Mouse (Mus musculus) stomach, embryonic 16.5 days (tissue): Measurements from ENCODE around the gene Arl4c. TPM values are rescaled to one million over a fixed set of nuclear protein-coding genes. Genes with fewer than 3 reads are reported as not detected.

Source experiments
- ATAC-seq: fragments of 200-750 bp; cut with Nextera tagmentation; 2 replicates; pipeline ENCODE4 v1.8.0; 2017; ENCODE audit warnings: moderate number of reproducible peaks, moderate TSS enrichment; ENCODE audit not compliant: insufficient read depth, low FRiP score
- H3K27ac ChIP-seq: fragments of 300-500 bp; sonication (generic); 2 replicates; pipeline ENCODE4 v1.5.1; 2014; ENCODE audit warnings: low read length
- H3K27me3 ChIP-seq: fragments of 300-500 bp; sonication (generic); 2 replicates; pipeline ENCODE4 v1.6.1; 2014; ENCODE audit warnings: low read length, control low read depth, mixed read lengths; ENCODE audit not compliant: control insufficient read depth, insufficient read depth
- H3K36me3 ChIP-seq: fragments of 300-500 bp; sonication (generic); 2 replicates; pipeline ENCODE4 v1.6.1; 2014; ENCODE audit warnings: low read length; ENCODE audit not compliant: control insufficient read depth, insufficient read depth
- H3K4me1 ChIP-seq: fragments of 300-500 bp; sonication (generic); 2 replicates; pipeline ENCODE4 v1.6.1; 2014; ENCODE audit warnings: low read length, control low read depth, mixed read lengths; ENCODE audit not compliant: control insufficient read depth, insufficient read depth
- H3K4me2 ChIP-seq: fragments of 300-500 bp; sonication (generic); 2 replicates; pipeline ENCODE4 v1.6.1; 2014; ENCODE audit warnings: low read depth, low read length, mixed read lengths
- H3K4me3 ChIP-seq: fragments of 300-500 bp; sonication (generic); replicated peaks from 2 replicates; pipeline ENCODE4 v1.5.1; 2014; ENCODE audit warnings: mild to moderate bottlenecking, low read length
- H3K9ac ChIP-seq: fragments of 300-500 bp; sonication (generic); 2 replicates; pipeline ENCODE4 v1.6.1; 2014; ENCODE audit warnings: low read length
- H3K9me3 ChIP-seq: fragments of 300-500 bp; sonication (generic); replicated peaks from 2 replicates; pipeline ENCODE4 v1.6.1; 2016; ENCODE audit warnings: low read length, control low read depth; ENCODE audit not compliant: control insufficient read depth
- WGBS: fragments of 180-500 bp; shearing (Covaris S2); extraction: QIAGEN DNeasy Blood & Tissue Kit; methylation state at CpG from one replicate; pipeline ENCODE4 v1.1.7; 2014; 5-methylcytosine and 5-hydroxymethylcytosine counted together
- polyA plus RNA-seq: library from polyadenylated mRNA; unstranded; fragments of >200 nt; fragmentation: Nextera tagmentation; extraction: Ambion mirVana; gene quantifications from 2 replicates; pipeline ENCODE4 v1.2.1, GENCODE M21; 2015

Gene Arl4c
- polyA plus RNA-seq, 1 experiment from 2014 or later = 6.6 TPM

GRCm38 (mm10) chr1:88625190-88625589 lies 76.8 kb downstream of the Arl4c start:
- Histone ChIP-seq H3K9ac (no peak overlapping the region), H3K27ac (no peak overlapping the region), H3K4me3 (no peak overlapping the region), H3K4me2 (no peak overlapping the region), H3K36me3 (no peaks in the 10 kb centered on the region), H3K4me1 (no peaks in the 10 kb centered on the region), H3K9me3 (no peaks in the 10 kb centered on the region), H3K27me3 (no peaks in the 10 kb centered on the region)
- ATAC-seq = no peak
- WGBS = 42% methylated on average over 1 of the region's 1 CpGs

GRCm38 (mm10) chr1:88624376-88624775 lies 77.6 kb downstream of the Arl4c start:
- Histone ChIP-seq H3K9me3 (no peaks in the 10 kb centered on the region), H3K9ac (no peak overlapping the region), H3K4me3 (no peak overlapping the region), H3K4me1 (no peaks in the 10 kb centered on the region), H3K36me3 (no peaks in the 10 kb centered on the region), H3K4me2 (no peak overlapping the region), H3K27me3 (no peaks in the 10 kb centered on the region), H3K27ac (no peak overlapping the region)
- no peak for ATAC-seq
- 89% methylated on average over 4 of the region's 4 CpGs for WGBS

DNA sequence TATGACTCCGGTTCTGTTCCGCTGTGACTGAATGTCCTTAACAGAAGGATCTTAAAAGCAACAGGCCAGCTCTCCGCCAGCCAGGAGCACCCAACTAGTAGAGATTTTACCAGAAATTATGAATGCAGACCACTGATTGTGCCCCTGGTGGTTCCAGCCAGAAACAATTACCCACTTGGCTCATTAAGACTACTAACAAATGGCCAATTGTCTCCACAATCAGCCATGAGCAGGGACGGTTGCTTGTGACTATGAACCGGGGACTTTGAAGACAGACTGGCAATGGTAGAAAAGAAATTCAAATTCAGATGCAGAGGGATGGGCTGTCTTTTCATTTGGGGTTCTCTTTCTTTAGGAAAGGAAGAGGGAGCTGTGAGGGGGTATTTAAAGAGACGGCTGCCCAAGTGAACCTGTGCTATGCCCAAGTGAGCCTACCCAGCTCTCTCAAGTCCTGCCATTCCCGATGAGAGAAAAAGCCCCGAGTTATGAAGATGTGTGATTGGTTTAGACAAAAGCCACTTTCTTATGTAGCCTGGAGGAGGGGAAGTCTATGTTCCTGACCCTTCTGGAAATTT lies 78.4 kb downstream of the Arl4c start:
- H3K9ac ChIP-seq = no peak overlapping the region
- H3K27ac ChIP-seq = no peak overlapping the region
- H3K27me3 ChIP-seq = no peaks in the 10 kb centered on the region
- H3K9me3 ChIP-seq = no peaks in the 10 kb centered on the region
- H3K4me1 ChIP-seq = no peaks in the 10 kb centered on the region
- H3K4me2 ChIP-seq = no peak overlapping the region
- no peak overlapping the region for H3K4me3 ChIP-seq
- H3K36me3 ChIP-seq = no peaks in the 10 kb centered on the region
- ATAC-seq = no peak
- 81% methylated on average over 8 of the region's 8 CpGs for WGBS

Other genes with a start within 250 kb of the Arl4c start
- gene Glrp1, start 192.2 kb downstream of the Arl4c start, polyA plus RNA-seq = 0.09 TPM in 1 of 2 replicates, not detected in the other